Comparison of ENCODE assay signal across 22 mouse cellular contexts in genomic region chr15:67513722-67514121, GRCm38 (mm10).
DNase-seq lines count a peak whose midpoint lies in the region; ATAC-seq and TF ChIP-seq lines count a peak whose summit lies in the region.
"Had no signal": no experiment of that assay in that cellular context is flagged by ENCODE, and none has a peak within 500 bp of the region (broad histone marks: within the 10 kb centered on the region; RNA-seq: fewer than 3 reads in every experiment).

No protein-coding gene starts in this region.

- TF ChIP-seq CTCF in liver, postnatal 0 days (IDR thresholded peaks at IDR 0.05; ENCODE audit: low read depth): no peak
- TF ChIP-seq CTCF in bone marrow macrophage, adult 2 months (IDR thresholded peaks at IDR 0.05; ENCODE audit: low read depth, low read length): no peak

- H3K9ac ChIP-seq in liver, postnatal 0 days (replicated peaks): no peak overlapping the region
- H3K9ac ChIP-seq: embryonic facial prominence, embryonic 12.5 days; forebrain, embryonic 13.5 days; forebrain, embryonic 15.5 days; forebrain, postnatal 0 days had no signal

- DNase-seq in liver, postnatal 0 days: no peak
- DNase-seq in liver: no peak
- DNase-seq in brain, adult 2 months (ENCODE audit: low read depth, low spot score): peak; percentile 65
- peak; percentile 26 for DNase-seq in telencephalon, adult 2 months (ENCODE audit: low read depth, low spot score)
- DNase-seq in MN1 (ENCODE audit: low spot score): no peak
- DNase-seq in layer of hippocampus, postnatal 36 days: no peak
- DNase-seq: adrenal gland, adult 8-10 months; adrenal gland, postnatal 14 days; adrenal gland, postnatal 36 days; cerebellum, adult 11-12 months; cerebellum, adult 2 months; cerebellum, adult 9-10 months; cerebellum, postnatal 10 days; cerebellum, postnatal 25 days; forebrain, postnatal 0 days had no signal

- TF ChIP-seq EP300 in liver, postnatal 0 days (IDR thresholded peaks at IDR 0.05; ENCODE audit: low read depth): no peak

- no peak for ATAC-seq in liver, postnatal 0 days
- ATAC-seq: activated CD4-positive, CD25-positive, alpha-beta regulatory T cell, adult 4 months; forebrain, embryonic 13.5 days; forebrain, embryonic 15.5 days; forebrain, postnatal 0 days; Patski had no signal

- no peak overlapping the region for H3K4me2 ChIP-seq in liver, postnatal 0 days (ENCODE audit: low read depth, low read length)
- H3K4me2 ChIP-seq: embryonic facial prominence, embryonic 12.5 days; forebrain, embryonic 13.5 days; forebrain, embryonic 15.5 days had no signal

- H3K36me3 ChIP-seq in liver, postnatal 0 days (replicated peaks; ENCODE audit: insufficient read depth, low read length): no peaks in the 10 kb centered on the region
- H3K36me3 ChIP-seq: embryonic facial prominence, embryonic 10.5 days; embryonic facial prominence, embryonic 12.5 days; forebrain, embryonic 15.5 days had no signal

- 0 out of 2 replicates have a peak overlapping the region, but pooled peaks have one; percentile 24 for H3K27ac ChIP-seq in liver, postnatal 0 days (ENCODE audit: low read depth)
- H3K27ac ChIP-seq in bone marrow macrophage, adult 2 months (ENCODE audit: insufficient read depth, low read depth, low read length): peak overlapping the region; percentile 95
- H3K27ac ChIP-seq: embryonic facial prominence, embryonic 10.5 days; embryonic facial prominence, embryonic 12.5 days; forebrain, embryonic 13.5 days; forebrain, embryonic 15.5 days had no signal

- no peaks in the 10 kb centered on the region for H3K4me1 ChIP-seq in liver, postnatal 0 days (ENCODE audit: insufficient read depth)
- peaks cover 22% of the 10 kb centered on the region for H3K4me1 ChIP-seq in bone marrow macrophage, adult 2 months (ENCODE audit: control insufficient read depth, insufficient read depth, low read length)
- H3K4me1 ChIP-seq: embryonic facial prominence, embryonic 10.5 days; embryonic facial prominence, embryonic 12.5 days; forebrain, embryonic 13.5 days had no signal

- TF ChIP-seq POLR2A in bone marrow macrophage, adult 2 months (IDR thresholded peaks at IDR 0.05; ENCODE audit: borderline replicate concordance, low read depth, low read length): no peak

- H3K27me3 ChIP-seq in liver, postnatal 0 days (ENCODE audit: insufficient read depth, low read length): no peaks in the 10 kb centered on the region
- H3K27me3 ChIP-seq: embryonic facial prominence, embryonic 12.5 days; forebrain, embryonic 13.5 days; forebrain, embryonic 15.5 days had no signal

- H3K4me3 ChIP-seq in liver, postnatal 0 days (ENCODE audit: low read depth, low read length): no peak overlapping the region
- no peak overlapping the region for H3K4me3 ChIP-seq in bone marrow macrophage, adult 2 months (ENCODE audit: insufficient read depth, low read length)
- H3K4me3 ChIP-seq: embryonic facial prominence, embryonic 10.5 days; embryonic facial prominence, embryonic 12.5 days; forebrain, embryonic 13.5 days; forebrain, embryonic 15.5 days had no signal

- no peaks in the 10 kb centered on the region for H3K9me3 ChIP-seq in liver, postnatal 0 days (ENCODE audit: low read length)
- H3K9me3 ChIP-seq: embryonic facial prominence, embryonic 10.5 days; embryonic facial prominence, embryonic 12.5 days; forebrain, embryonic 13.5 days; forebrain, embryonic 15.5 days had no signal

Comparison
In these comparisons a context has a peak if more than half of its experiments do, and no peak if none do; other contexts are left out.
1. DNase-seq: peak in brain, adult 2 months (single experiment) and telencephalon, adult 2 months (single experiment); none in liver, postnatal 0 days (single experiment), liver (single experiment), MN1 (single experiment) and layer of hippocampus, postnatal 36 days (0 of 2).